Mouse (Mus musculus) MEL (cell line): Measurements from ENCODE around the gene Angptl3.

ENCODE experiments used
- MYC ChIP-seq: IDR thresholded peaks from 2 replicates; pipeline ENCODE4 v1.6.1; 2011; ENCODE audit warnings: low read depth, mild to moderate bottlenecking, low read length, improper control_type of control experiment, moderate library complexity
- POLR2A ChIP-seq, 2 experiments: IDR thresholded peaks; 2 replicates each; pipeline ENCODE4 v1.6.1; 2011 to 2012; ENCODE audit warnings: low read length in 2 of 2, mild to moderate bottlenecking in 2 of 2, control low read depth in 1 of 2, improper control_type of control experiment in 1 of 2, low read depth in 1 of 2, moderate library complexity in 1 of 2; ENCODE audit not compliant: control insufficient read depth in 1 of 2, insufficient read depth in 1 of 2, poor library complexity in 1 of 2
- SIN3A ChIP-seq: IDR thresholded peaks from 2 replicates; pipeline ENCODE4 v1.6.1; 2012; ENCODE audit warnings: low read length, improper control_type of control experiment, inconsistent platforms

- no peak for TF ChIP-seq MYC
- TF ChIP-seq POLR2A (IDR thresholded peaks at IDR 0.05; ENCODE audit: control insufficient read depth in 1 of 2, insufficient read depth in 1 of 2, low read depth in 1 of 2, low read length in 2 of 2, poor library complexity in 1 of 2), result no peak
- TF ChIP-seq SIN3A, result no peak
These were observed at the start of gene Angptl3 for GRCm38 (mm10) chr4:99030686-99031085.
